Mouse (Mus musculus) B cell, adult 2 months (primary cell): Measurements from ENCODE around the gene Ssna1.
"Not testable (repeated sequence)": the region's sequence is repeated elsewhere in the genome, so short reads cannot be mapped to it uniquely, and the experiment has no call there.

Experiments used
- DNase-seq, 2 experiments: peaks; one replicate each; pipeline ENCODE4 v3.0.0; 2022

Ssna1 gene

GRCm38 (mm10) chr2:25257250-25257649, 15.0 kb downstream of the Ssna1 start:
- not testable (repeated sequence) for DNase-seq

DNA sequence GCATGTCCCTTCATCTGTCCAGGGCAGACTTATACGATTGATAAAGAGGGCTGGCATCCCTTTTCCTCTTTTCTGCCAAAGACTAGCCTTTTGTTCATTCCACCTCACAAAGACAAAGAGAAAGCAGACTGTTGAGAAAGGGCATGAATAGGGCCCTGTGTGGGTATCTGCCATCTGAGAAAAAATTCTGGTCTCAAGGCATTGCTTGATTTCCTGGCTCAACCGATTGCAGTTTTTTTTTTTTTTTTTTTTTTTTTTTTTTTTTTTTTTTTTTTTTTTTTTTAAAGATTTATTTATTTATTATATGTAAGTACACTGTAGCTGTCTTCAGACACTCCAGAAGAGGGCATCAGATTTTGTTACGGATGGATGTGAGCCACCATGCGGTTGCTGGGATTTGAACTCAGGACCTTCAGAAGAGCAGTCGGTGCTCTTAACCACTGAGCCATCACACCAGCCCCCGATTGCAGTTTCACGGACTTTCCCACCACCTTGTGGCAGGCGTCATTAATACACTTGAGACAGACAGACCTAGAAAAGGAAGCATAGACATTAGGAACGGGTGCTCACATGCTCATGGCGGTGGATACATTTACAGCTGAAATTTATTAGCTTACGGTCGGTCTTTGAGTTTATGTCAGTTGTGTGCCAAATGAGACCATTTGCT, 15.7 kb downstream of the Ssna1 start:
- peak; percentile 80 to 83 for DNase-seq

DNA sequence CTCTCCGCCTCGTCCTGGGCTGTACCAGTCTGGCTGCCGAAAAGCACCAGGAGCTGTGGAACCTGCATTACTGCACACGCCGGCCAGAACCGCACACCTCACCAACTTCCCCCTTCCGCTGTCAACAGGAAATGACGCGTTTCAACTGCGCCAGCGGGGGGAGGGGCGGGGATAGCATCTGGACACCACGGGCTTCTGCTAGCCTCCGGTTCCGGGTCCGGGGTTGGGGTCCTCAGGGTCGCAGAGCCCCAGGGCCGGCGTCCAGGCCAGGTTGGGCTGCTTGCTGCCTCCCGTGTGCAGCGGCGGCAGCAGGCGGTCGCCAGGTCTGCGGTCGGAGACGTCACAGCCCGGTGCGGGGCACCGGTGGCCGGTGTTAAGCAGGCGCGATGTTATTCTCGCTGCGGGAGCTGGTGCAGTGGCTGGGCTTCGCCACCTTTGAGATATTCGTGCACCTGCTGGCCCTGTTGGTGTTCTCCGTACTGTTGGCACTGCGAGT, 16.9 kb downstream of the Ssna1 start, which contains the start of gene Tmem203:
Tmem203 (plus strand) TSS at position 156 of the 496 bp plus-strand sequence.
- peak; percentile 93 to 94 for DNase-seq

- peak; percentile 45 to 47 for DNase-seq
Measured at GRCm38 (mm10) chr2:25252331-25252730, 19.9 kb downstream of the Ssna1 start.

DNA sequence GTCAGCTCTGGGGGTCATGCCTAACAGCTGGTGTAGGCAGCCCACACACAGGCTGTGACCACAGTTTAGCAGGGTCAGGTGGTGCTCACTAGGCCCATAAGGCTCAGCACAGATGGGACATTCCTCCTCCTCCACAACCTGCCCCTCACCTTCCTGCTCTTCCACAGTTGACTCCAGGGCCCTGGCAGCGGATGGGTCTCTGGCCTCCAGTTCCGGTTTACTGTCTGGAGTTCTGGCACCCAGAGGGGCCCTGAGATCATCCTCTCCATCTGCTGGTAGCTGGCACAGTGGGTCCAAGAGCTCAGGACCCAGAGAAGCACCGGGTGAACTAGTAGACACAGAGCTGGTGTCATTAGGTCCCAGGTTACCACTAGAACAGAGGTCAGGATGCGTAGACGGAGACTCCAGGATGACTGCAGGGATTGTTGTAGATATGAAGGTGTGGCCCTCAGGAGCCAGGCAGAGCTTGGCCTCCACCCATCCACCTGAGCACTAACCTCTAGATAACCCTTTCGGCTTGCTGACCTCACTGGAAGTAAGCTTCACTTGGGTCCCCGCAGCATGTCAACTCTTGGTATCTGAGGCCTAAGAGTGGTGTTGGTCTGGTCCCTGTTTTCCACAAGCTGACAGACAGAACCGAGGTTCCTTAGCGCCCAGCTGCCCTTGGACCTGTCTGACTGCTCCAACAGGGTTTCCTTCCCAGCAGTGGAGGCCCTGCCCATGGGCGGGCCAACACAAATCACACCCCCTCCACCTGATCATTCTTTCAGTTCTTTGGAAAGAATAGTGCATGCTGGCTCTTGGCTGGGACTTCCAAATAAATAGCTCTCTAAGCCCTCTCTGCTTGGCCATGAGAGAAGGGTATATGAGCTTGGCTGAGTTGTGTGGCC, 25.8 kb downstream of the Ssna1 start, which contains the start of gene AL732309.1:
AL732309.1 (minus strand) TSS at position 681 of the 890 bp plus-strand sequence.
- DNase-seq, result no peak

- no peak for DNase-seq
Measured at GRCm38 (mm10) chr2:25244144-25244543, 28.1 kb downstream of the Ssna1 start.

DNA sequence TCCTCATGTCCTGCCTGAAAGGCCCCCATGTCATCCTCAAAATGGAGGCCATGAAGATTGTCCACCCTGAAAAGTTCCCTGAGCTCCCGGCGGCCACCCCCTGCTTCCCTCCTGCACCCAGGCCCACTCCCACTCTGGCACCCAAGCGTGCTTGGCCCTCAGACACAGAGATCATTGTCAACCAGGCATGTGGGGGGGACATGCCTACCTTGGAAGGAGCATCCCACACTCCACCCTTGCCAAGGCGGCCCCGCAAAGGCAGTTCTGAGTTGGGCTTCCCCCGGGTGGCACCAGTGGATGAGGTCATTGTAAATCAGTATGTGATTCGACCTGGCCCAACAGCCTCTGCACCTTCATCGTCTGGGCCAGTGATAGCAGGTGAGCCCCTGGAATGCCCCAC, 28.9 kb downstream of the Ssna1 start:
- no peak for DNase-seq

GRCm38 (mm10) chr2:25242101-25242506, 30.1 kb downstream of the Ssna1 start, which contains the start of the genes Rnf208 and Cysrt1:
TSS of gene Rnf208 (plus strand) at chr2:25242255.
TSS of gene Cysrt1 (minus strand) at chr2:25242452.
- DNase-seq, result peak; percentile 28 to 34

- no peak for DNase-seq
Measured at GRCm38 (mm10) chr2:25241438-25241775, 30.8 kb downstream of the Ssna1 start.

- peak; percentile 55 to 61 for DNase-seq
Measured at GRCm38 (mm10) chr2:25240723-25241437, 31.4 kb downstream of the Ssna1 start.

DNA sequence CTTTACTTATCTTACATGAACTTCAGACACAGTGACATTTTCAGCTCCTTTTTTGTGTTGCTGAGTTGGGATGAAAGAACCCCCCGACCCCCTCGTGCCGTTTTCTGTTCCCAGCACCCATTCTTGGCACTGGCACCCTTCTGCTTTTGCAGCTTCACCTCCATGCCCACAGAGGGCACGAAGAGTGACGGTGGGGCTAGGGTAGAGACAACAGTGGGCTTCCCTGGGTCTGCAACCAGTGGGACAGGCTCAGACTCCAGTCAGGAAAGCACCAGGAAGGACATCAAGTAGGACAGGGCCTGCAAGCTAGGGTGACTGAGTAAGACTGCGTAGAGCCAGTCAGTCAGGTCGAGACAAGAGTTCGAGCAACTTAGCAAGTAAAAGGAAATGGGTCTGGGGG, 31.9 kb downstream of the Ssna1 start:
- no peak for DNase-seq

DNA sequence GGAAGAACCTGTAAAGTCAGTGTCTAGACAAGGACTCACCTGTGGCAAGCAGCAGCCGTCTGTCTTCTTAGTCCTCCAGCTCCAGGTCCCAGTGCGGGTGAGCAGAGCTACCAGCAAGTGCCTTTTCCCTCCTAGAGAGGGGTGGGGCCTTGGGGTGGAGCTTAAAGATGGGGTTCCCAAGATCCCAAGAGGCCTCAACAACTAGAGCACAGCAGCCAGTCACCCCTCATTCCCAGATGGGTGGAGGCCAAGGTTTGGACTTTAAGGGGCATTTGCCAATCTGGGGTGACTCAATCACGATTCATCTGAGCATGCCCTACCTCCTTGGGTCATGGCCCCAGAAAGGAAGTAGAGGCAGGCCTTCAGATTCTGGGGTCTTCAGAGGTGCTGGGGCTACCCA, 32.5 kb downstream of the Ssna1 start:
- no peak for DNase-seq

- no peak for DNase-seq
Measured at GRCm38 (mm10) chr2:25238106-25238505, 34.1 kb downstream of the Ssna1 start.

GRCm38 (mm10) chr2:25237522-25237921, 34.7 kb downstream of the Ssna1 start:
- no peak for DNase-seq

DNA sequence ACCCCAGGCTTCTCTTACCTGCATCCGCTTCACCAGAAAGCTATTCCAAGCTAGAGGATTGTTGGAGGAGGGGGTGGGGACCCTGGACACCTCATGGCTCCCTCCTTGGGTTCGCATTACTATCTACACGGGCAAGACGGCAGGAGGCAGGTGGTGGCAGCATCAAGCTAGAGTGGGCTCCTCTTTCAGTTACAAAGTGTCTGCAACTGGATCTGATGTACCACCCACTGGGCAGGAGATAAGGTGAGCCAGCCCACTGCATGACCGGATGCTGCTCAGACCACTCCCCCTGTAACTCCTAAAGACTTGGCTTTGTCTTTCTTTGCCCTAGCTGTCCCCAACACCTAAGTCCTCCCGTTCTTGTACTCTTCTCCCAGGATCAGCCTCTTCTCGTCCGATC, 35.6 kb downstream of the Ssna1 start, which contains the start of gene Rnf224:
Rnf224 (minus strand) TSS at position 174 of the 400 bp plus-strand sequence.
- DNase-seq, result no peak

- no peak for DNase-seq
Measured at GRCm38 (mm10) chr2:25234551-25235220, 37.6 kb downstream of the Ssna1 start.

GRCm38 (mm10) chr2:25234050-25234449, 38.2 kb downstream of the Ssna1 start, which contains the start of gene Slc34a3:
TSS of gene Slc34a3 (minus strand) at chr2:25234364.
- no peak for DNase-seq

GRCm38 (mm10) chr2:25233421-25233820, 38.8 kb downstream of the Ssna1 start:
- peak; percentile 20 to 22 for DNase-seq

DNA sequence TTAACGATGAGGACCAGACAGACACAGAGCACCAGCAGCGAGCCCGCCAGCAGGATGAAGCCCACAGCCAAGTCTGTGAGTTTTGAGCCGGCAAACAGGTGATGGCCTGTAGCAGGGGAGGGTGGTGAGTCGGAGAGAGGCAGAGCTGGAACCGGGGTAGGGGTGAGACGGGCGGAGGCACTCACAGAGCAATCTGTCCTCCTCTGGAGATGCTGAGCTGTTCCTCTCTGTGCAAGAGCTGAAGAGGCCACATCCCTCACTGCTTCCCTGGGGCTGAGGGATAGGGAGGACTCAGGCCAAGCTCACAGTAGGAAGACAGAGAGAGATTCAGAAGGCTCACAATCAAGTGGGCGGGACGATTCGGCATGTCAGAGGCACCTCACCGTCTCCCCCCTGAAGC, 41.2 kb downstream of the Ssna1 start:
- DNase-seq, result no peak

DNA sequence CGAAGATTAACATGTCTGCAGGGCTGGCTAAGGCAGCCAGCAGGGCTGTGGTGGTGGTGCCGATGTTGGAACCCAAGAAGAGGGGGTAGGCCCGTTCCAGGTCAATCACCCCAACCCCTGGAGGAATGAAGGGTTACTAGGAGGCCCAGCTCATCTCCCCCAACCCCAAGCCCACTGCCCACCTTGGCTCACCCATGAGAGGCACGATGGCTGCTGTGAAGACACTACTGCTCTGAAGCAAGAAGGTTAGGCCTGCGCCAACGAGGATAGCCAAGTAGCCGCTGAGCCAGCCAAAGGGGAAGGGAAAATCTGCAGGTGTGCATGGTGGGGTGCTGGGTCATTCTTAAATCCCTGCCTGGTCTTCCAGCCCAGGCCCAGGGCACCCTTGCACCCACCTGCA, 41.7 kb downstream of the Ssna1 start:
- DNase-seq, result no peak

DNA sequence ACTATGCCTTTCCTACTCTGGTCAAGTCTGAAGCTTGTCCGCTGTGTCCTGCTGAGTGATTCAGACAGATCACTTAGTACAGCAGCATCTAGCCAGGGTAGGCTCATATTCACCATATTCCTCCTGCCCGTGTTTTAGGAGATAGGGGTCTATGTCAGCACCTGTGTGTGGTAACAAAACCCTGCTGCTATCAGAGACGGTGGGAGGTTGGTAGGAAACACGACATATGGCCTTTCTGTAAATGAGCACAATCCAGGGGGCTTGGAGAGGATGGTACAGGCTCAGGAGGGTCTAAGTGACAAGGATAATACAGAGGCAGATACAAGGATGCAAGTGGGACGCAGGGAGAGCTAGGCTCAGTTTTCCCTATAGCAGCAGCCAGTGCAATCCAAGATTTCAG, 42.7 kb downstream of the Ssna1 start:
- no peak for DNase-seq

GRCm38 (mm10) chr2:25228995-25229530, 43.2 kb downstream of the Ssna1 start:
- no peak for DNase-seq
